Mouse (Mus musculus) B cell, adult 62 days (primary cell): ENCODE data around the gene Ppp6r2. TPM values are rescaled to one million over a fixed set of nuclear protein-coding genes. Genes with fewer than 3 reads are reported as not detected.

Experiments
- total RNA-seq: library from RNA; stranded (reverse); gene quantifications from 4 replicates; pipeline ENCODE4 v1.2.4, GENCODE M21; 2023

Ppp6r2 gene
- 53.3 to 62.4 TPM (median 58.4 TPM) in 4 replicates for total RNA-seq

GRCm38 (mm10) chr15:89210915-89211715 is at the start of gene Ppp6r2:
Gene Ppp6r2, plus strand, starts transcription at chr15:89211553.

GRCm38 (mm10) chr15:89180571-89181229 is 30.7 kb upstream of the Ppp6r2 start, which contains the start of gene Plxnb2:
Gene Plxnb2, minus strand, starts transcription at chr15:89180788.

GRCm38 (mm10) chr15:89196313-89196706 is 15.0 kb upstream of the Ppp6r2 start, which contains the start of gene Dennd6b:
Gene Dennd6b, minus strand, starts transcription at chr15:89196496.

GRCm38 (mm10) chr15:89315190-89315731 is 103.9 kb downstream of the Ppp6r2 start, which contains the start of gene Sbf1:
Gene Sbf1, minus strand, starts transcription at chr15:89315311.

GRCm38 (mm10) chr15:89322670-89323522 is 111.5 kb downstream of the Ppp6r2 start, which contains the start of gene Adm2:
Gene Adm2, plus strand, starts transcription at chr15:89322720.

GRCm38 (mm10) chr15:89334271-89334670 is 122.9 kb downstream of the Ppp6r2 start, which contains the start of gene Miox:
Gene Miox, plus strand, starts transcription at chr15:89334398.

Other genes starting within 250 kb of the Ppp6r2 start
- gene Mlc1, start 232.5 kb upstream of the Ppp6r2 start, total RNA-seq = not detected in 4 replicates
- not detected in 4 replicates for gene Mov10l1, start 228.6 kb upstream of the Ppp6r2 start, total RNA-seq
- gene Panx2, start 151.8 kb upstream of the Ppp6r2 start, total RNA-seq = not detected in 4 replicates
- 50.2 to 57.3 TPM (median 52.9 TPM) in 4 replicates for gene Trabd, start 136.4 kb upstream of the Ppp6r2 start, total RNA-seq
- 23.2 to 26.5 TPM (median 23.9 TPM) in 4 replicates for gene Selenoo, start 122.5 kb upstream of the Ppp6r2 start, total RNA-seq
- gene Tubgcp6, start 88.4 kb upstream of the Ppp6r2 start, total RNA-seq = 55.4 to 58.7 TPM (median 55.8 TPM) in 4 replicates
- gene Hdac10, start 82.9 kb upstream of the Ppp6r2 start, total RNA-seq = 83.7 to 94.1 TPM (median 89.5 TPM) in 4 replicates
- 14.5 to 18.8 TPM (median 16.9 TPM) in 4 replicates for gene Mapk12, start 70.8 kb upstream of the Ppp6r2 start, total RNA-seq
- gene Mapk11, start 61.9 kb upstream of the Ppp6r2 start, total RNA-seq = 73.3 to 78.7 TPM (median 77.4 TPM) in 4 replicates
- 9.1 to 12.3 TPM (median 11.3 TPM) in 4 replicates for gene Plxnb2, start 30.8 kb upstream of the Ppp6r2 start, total RNA-seq
- 29.9 to 37.7 TPM (median 32.6 TPM) in 4 replicates for gene Dennd6b, start 15.1 kb upstream of the Ppp6r2 start, total RNA-seq
- gene Sbf1, start 103.8 kb downstream of the Ppp6r2 start, total RNA-seq = 238 to 267 TPM (median 247 TPM) in 4 replicates
- gene Adm2, start 111.2 kb downstream of the Ppp6r2 start, total RNA-seq = not detected in 4 replicates
- gene Miox, start 122.8 kb downstream of the Ppp6r2 start, total RNA-seq = not detected in 4 replicates
- 38.4 to 46.3 TPM (median 41.9 TPM) in 4 replicates for gene Lmf2, start 144.1 kb downstream of the Ppp6r2 start, total RNA-seq
- 121 to 132 TPM (median 123 TPM) in 4 replicates for gene Ncaph2, start 144.2 kb downstream of the Ppp6r2 start, total RNA-seq
- gene Sco2, start 162.3 kb downstream of the Ppp6r2 start, total RNA-seq = 14.3 to 17.6 TPM (median 15.7 TPM) in 4 replicates
- 0.50 to 1.0 TPM (median 0.87 TPM) in 4 replicates for gene Tymp, start 165.5 kb downstream of the Ppp6r2 start, total RNA-seq
- gene Odf3b, start 167.7 kb downstream of the Ppp6r2 start, total RNA-seq = not detected in 4 replicates
- gene Klhdc7b, start 173.4 kb downstream of the Ppp6r2 start, total RNA-seq = not detected in 4 replicates
- not detected in 4 replicates for gene Syce3, start 198.9 kb downstream of the Ppp6r2 start, total RNA-seq
- gene Cpt1b, start 214.3 kb downstream of the Ppp6r2 start, total RNA-seq = 7.6 to 14.5 TPM (median 12.0 TPM) in 4 replicates
- 10.8 to 14.3 TPM (median 13.9 TPM) in 4 replicates for gene C730034F03Rik, start 218.0 kb downstream of the Ppp6r2 start, total RNA-seq
- 0.72 TPM in 1 of 4 replicates, not detected in the others for gene Gm44502, start 218.1 kb downstream of the Ppp6r2 start, total RNA-seq
- 289 to 340 TPM (median 320 TPM) in 4 replicates for gene Chkb, start 218.4 kb downstream of the Ppp6r2 start, total RNA-seq
- gene Mapk8ip2, start 242.4 kb downstream of the Ppp6r2 start, total RNA-seq = 0.13 TPM in 1 of 4 replicates, not detected in the others